Mouse (Mus musculus) G1E (cell line): ENCODE measurements around the gene Prkcq.

Experiments
- CTCF ChIP-seq: IDR thresholded peaks from 2 replicates; pipeline ENCODE4 v1.5.1; 2012; ENCODE audit warnings: low read depth, low read length, inconsistent platforms, mixed read lengths
- GATA1 ChIP-seq: IDR thresholded peaks from 2 replicates; pipeline ENCODE4 v1.6.1; 2012; ENCODE audit warnings: borderline replicate concordance, low read length, inconsistent platforms, mixed read lengths
- GATA2 ChIP-seq: IDR thresholded peaks from 2 replicates; pipeline ENCODE4 v1.6.1; 2012; ENCODE audit warnings: low read depth, low read length, inconsistent platforms, borderline replicate concordance
- POLR2AphosphoS5 ChIP-seq: IDR thresholded peaks from 2 replicates; pipeline ENCODE4 v1.6.1; 2012; ENCODE audit warnings: low read depth, low read length, inconsistent platforms; ENCODE audit not compliant: insufficient replicate concordance
- TAL1 ChIP-seq: conservative IDR thresholded peaks from 2 replicates; pipeline ENCODE4 v1.6.1; 2012; ENCODE audit warnings: low read depth, low read length, inconsistent platforms, mixed read lengths

- no peak for TF ChIP-seq CTCF
- no peak for TF ChIP-seq POLR2AphosphoS5
- TF ChIP-seq TAL1: no peak
- TF ChIP-seq GATA2: no peak
- TF ChIP-seq GATA1: no peak
Observed at GRCm38 (mm10) chr2:11209335-11209734, 37.4 kb downstream of the Prkcq start.
